Mouse (Mus musculus) stomach, postnatal 0 days (tissue): Measurements from ENCODE around the gene Cuta.

Source experiments
- CTCF ChIP-seq: IDR thresholded peaks from 2 replicates; pipeline ENCODE4 v1.5.1; 2016; ENCODE audit warnings: antibody characterized with exemption, low read depth, mild to moderate bottlenecking, moderate library complexity
- EP300 ChIP-seq: optimal IDR thresholded peaks from 2 replicates; pipeline ENCODE3; 2016; ENCODE audit warnings: antibody characterized with exemption

DNA sequence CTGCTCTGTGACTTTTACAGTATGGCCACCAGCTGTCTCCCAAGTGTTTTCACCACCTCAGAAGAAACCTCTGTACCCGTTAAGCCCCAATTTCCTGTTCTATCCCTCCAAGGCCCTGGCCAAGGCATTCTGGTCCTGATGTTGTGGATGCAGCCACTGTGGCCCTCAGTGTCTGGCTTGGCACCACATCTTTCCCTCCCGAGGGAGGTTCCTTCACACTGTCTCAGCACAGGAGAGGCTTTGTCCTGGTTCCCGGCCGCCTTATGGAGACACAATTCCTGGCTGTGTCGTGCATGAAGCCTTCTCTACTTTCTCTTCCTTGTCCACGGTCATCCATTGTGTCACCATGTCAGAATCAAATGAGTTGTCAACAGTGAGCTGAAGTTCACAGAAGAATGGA, 45.9 kb downstream of the Cuta start:
- TF ChIP-seq CTCF (no peak), EP300 (no peak)
